Mouse (Mus musculus) cortical plate, adult 2 months (tissue): Measurements from ENCODE around the gene Spc24.
A peak's percentile ranks its signal among the peaks of the same experiment; 100 is the strongest.

ENCODE experiments used
- CTCF ChIP-seq: fragments of 200-500 bp; IDR thresholded peaks from 2 replicates; pipeline ENCODE4 v1.5.1; 2011; ENCODE audit warnings: mild to moderate bottlenecking, control low read depth, low read length; ENCODE audit not compliant: insufficient read depth; ENCODE audit errors: extremely low read depth
- POLR2A ChIP-seq: fragments of 200-500 bp; IDR thresholded peaks from 2 replicates; pipeline ENCODE4 v1.6.1; 2011; ENCODE audit warnings: mild to moderate bottlenecking, low read length, control low read depth; ENCODE audit not compliant: insufficient read depth; ENCODE audit errors: extremely low read depth

GRCm38 (mm10) chr9:21760155-21761088, at the start of gene Spc24:
- TF ChIP-seq CTCF (0 out of 2 replicates have a peak, but pooled peaks have one; percentile 0), POLR2A (no peak)
